16 mouse cellular contexts compared by ENCODE assay signal in genomic region chr3:37962811-37963210, GRCm38 (mm10).
A peak's percentile ranks its signal among the peaks of the same experiment; 100 is the strongest.
DNase-seq lines count a peak whose midpoint lies in the region; ATAC-seq and TF ChIP-seq lines count a peak whose summit lies in the region.
"Had no signal": no experiment of that assay in that cellular context is flagged by ENCODE, and none has a peak within 500 bp of the region (broad histone marks: within the 10 kb centered on the region; RNA-seq: fewer than 3 reads in every experiment).

No protein-coding gene starts in this region.

- H3K4me1 ChIP-seq in kidney, postnatal 0 days (replicated peaks; ENCODE audit: insufficient read depth, low read length) = 0 out of 2 replicates have a peak, but pooled peaks cover 3% of the 10 kb centered on the region
- no peaks in the 10 kb centered on the region for H3K4me1 ChIP-seq in midbrain, embryonic 15.5 days
- H3K4me1 ChIP-seq in midbrain, embryonic 13.5 days (replicated peaks) = no peaks in the 10 kb centered on the region
- peaks cover 8% of the 10 kb centered on the region; the same call in 1 of the 2 replicates for H3K4me1 ChIP-seq in limb, embryonic 14.5 days (ENCODE audit: control insufficient read depth, insufficient read depth, low read length)
- H3K4me1 ChIP-seq: forebrain, embryonic 12.5 days had no signal

- TF ChIP-seq CTCF in kidney, postnatal 0 days (IDR thresholded peaks at IDR 0.05; ENCODE audit: low read depth) = no peak

- no peaks in the 10 kb centered on the region for H3K36me3 ChIP-seq in kidney, postnatal 0 days (ENCODE audit: insufficient read depth, low read length)
- H3K36me3 ChIP-seq in midbrain, embryonic 15.5 days (replicated peaks) = no peaks in the 10 kb centered on the region
- no peaks in the 10 kb centered on the region for H3K36me3 ChIP-seq in midbrain, embryonic 13.5 days
- H3K36me3 ChIP-seq in limb, embryonic 14.5 days (ENCODE audit: control insufficient read depth, insufficient read depth, low read length) = no peaks in the 10 kb centered on the region
- H3K36me3 ChIP-seq: forebrain, embryonic 12.5 days had no signal

- no peaks in the 10 kb centered on the region for H3K27me3 ChIP-seq in kidney, postnatal 0 days (ENCODE audit: insufficient read depth, low read length)
- H3K27me3 ChIP-seq in midbrain, embryonic 15.5 days (replicated peaks) = no peaks in the 10 kb centered on the region
- 0 out of 2 replicates have a peak, but pooled peaks cover 6% of the 10 kb centered on the region for H3K27me3 ChIP-seq in midbrain, embryonic 13.5 days
- H3K27me3 ChIP-seq in limb, embryonic 14.5 days (ENCODE audit: control insufficient read depth, insufficient read depth, low read length) = no peaks in the 10 kb centered on the region
- H3K27me3 ChIP-seq: CH12.LX; forebrain, embryonic 12.5 days had no signal

- H3K4me2 ChIP-seq in kidney, postnatal 0 days (ENCODE audit: low read length) = no peak overlapping the region
- no peak overlapping the region for H3K4me2 ChIP-seq in midbrain, embryonic 15.5 days
- no peak overlapping the region for H3K4me2 ChIP-seq in midbrain, embryonic 13.5 days (replicated peaks)
- no peak overlapping the region for H3K4me2 ChIP-seq in limb, embryonic 14.5 days (replicated peaks; ENCODE audit: low read depth, low read length, severe bottlenecking)
- H3K4me2 ChIP-seq: forebrain, embryonic 12.5 days; heart, embryonic 11.5 days had no signal

- no peak for DNase-seq in kidney, postnatal 0 days (ENCODE audit: low spot score)
- no peak for DNase-seq in kidney, adult 18-20 months
- no peak for DNase-seq in limb, embryonic 14.5 days (ENCODE audit: low spot score)
- no peak for DNase-seq in left cerebral cortex, postnatal 10 days (ENCODE audit: extremely low spot score in 1 of 2, low spot score in 2 of 2)
- no peak for DNase-seq in retina, embryonic 14.5 days (ENCODE audit: low spot score)
- DNase-seq: adrenal gland, postnatal 25 days; cerebellum, adult 18-20 months; heart, postnatal 10 days; right cerebral cortex, postnatal 4 days; thymus, postnatal 36 days had no signal

- H3K9ac ChIP-seq in kidney, postnatal 0 days (ENCODE audit: low read depth, low read length) = no peak overlapping the region
- H3K9ac ChIP-seq in midbrain, embryonic 15.5 days = no peak overlapping the region
- H3K9ac ChIP-seq in midbrain, embryonic 13.5 days (replicated peaks) = no peak overlapping the region
- H3K9ac ChIP-seq in limb, embryonic 14.5 days (ENCODE audit: low read depth, low read length, severe bottlenecking) = no peak overlapping the region
- H3K9ac ChIP-seq: forebrain, embryonic 12.5 days had no signal

- 61% methylated on average over 8 of the region's 8 CpGs for WGBS in kidney, postnatal 0 days
- 73% methylated on average over 8 of the region's 8 CpGs for WGBS in midbrain, embryonic 15.5 days
- WGBS in midbrain, embryonic 13.5 days = 82% methylated on average over 8 of the region's 8 CpGs
- WGBS in limb, embryonic 14.5 days = 75% methylated on average over 8 of the region's 8 CpGs

- TF ChIP-seq POLR2A in limb, embryonic 14.5 days (IDR thresholded peaks at IDR 0.05; ENCODE audit: borderline replicate concordance, extremely low read depth, insufficient read depth, insufficient read length) = no peak

- ATAC-seq in kidney, postnatal 0 days (replicated peaks; ENCODE audit: low FRiP score, low read depth) = no peak
- peak; percentile 75 for ATAC-seq in midbrain, embryonic 15.5 days (replicated peaks)
- ATAC-seq in midbrain, embryonic 13.5 days = no peak
- 0 out of 2 replicates have a peak, but pooled peaks have one; percentile 4 for ATAC-seq in limb, embryonic 14.5 days (ENCODE audit: low FRiP score, low read depth)

- H3K27ac ChIP-seq in kidney, postnatal 0 days = peak overlapping the region; percentile 19; the same call in 1 of the 2 replicates
- 0 out of 2 replicates have a peak overlapping the region, but pooled peaks have one; percentile 6 for H3K27ac ChIP-seq in midbrain, embryonic 15.5 days
- no peak overlapping the region for H3K27ac ChIP-seq in midbrain, embryonic 13.5 days
- no peak overlapping the region for H3K27ac ChIP-seq in limb, embryonic 14.5 days (replicated peaks; ENCODE audit: low read depth, low read length)
- H3K27ac ChIP-seq: forebrain, embryonic 12.5 days; gastrocnemius, adult 2 months had no signal

- H3K4me3 ChIP-seq in kidney, postnatal 0 days (replicated peaks; ENCODE audit: low read depth, low read length) = no peak overlapping the region
- H3K4me3 ChIP-seq in midbrain, embryonic 15.5 days = no peak overlapping the region
- no peak overlapping the region for H3K4me3 ChIP-seq in midbrain, embryonic 13.5 days (replicated peaks)
- H3K4me3 ChIP-seq in limb, embryonic 14.5 days (replicated peaks; ENCODE audit: low read length) = no peak overlapping the region
- H3K4me3 ChIP-seq: forebrain, embryonic 12.5 days; gastrocnemius, adult 2 months had no signal

- intact Hi-C loops in left cerebral cortex, postnatal 10 days (cut with DNase I) = no loop called here

- H3K9me3 ChIP-seq in kidney, postnatal 0 days (replicated peaks; ENCODE audit: low read length) = no peaks in the 10 kb centered on the region
- H3K9me3 ChIP-seq in midbrain, embryonic 15.5 days = no peaks in the 10 kb centered on the region
- H3K9me3 ChIP-seq in midbrain, embryonic 13.5 days = no peaks in the 10 kb centered on the region
- no peaks in the 10 kb centered on the region for H3K9me3 ChIP-seq in limb, embryonic 14.5 days (ENCODE audit: control insufficient read depth, low read length)
- H3K9me3 ChIP-seq: forebrain, embryonic 12.5 days had no signal

Comparison
In these comparisons a context has a peak if more than half of its experiments do, and no peak if none do; other contexts are left out.
1. ATAC-seq: peak in midbrain, embryonic 15.5 days (single experiment) and limb, embryonic 14.5 days (single experiment); none in kidney, postnatal 0 days (single experiment) and midbrain, embryonic 13.5 days (single experiment).
2. H3K27ac ChIP-seq: peak in kidney, postnatal 0 days (single experiment) and midbrain, embryonic 15.5 days (single experiment); none in midbrain, embryonic 13.5 days (single experiment) and limb, embryonic 14.5 days (single experiment).